ENCODE assay signal across 18 mouse cellular contexts in genomic region chr11:82453230-82453629, GRCm38 (mm10).
DNase-seq lines count a peak whose midpoint lies in the region; ATAC-seq and TF ChIP-seq lines count a peak whose summit lies in the region.
"Had no signal": no experiment of that assay in that cellular context is flagged by ENCODE, and none has a peak within 500 bp of the region (broad histone marks: within the 10 kb centered on the region; RNA-seq: fewer than 3 reads in every experiment).

No protein-coding gene starts in this region.

- H3K4me2 ChIP-seq in hindbrain, postnatal 0 days (ENCODE audit: low read depth, low read length): no peak overlapping the region
- H3K4me2 ChIP-seq: heart, embryonic 12.5 days; kidney, embryonic 15.5 days; liver, embryonic 12.5 days; lung, embryonic 15.5 days; stomach, embryonic 15.5 days had no signal

- TF ChIP-seq EP300 in heart, adult 2 months (IDR thresholded peaks at IDR 0.05; ENCODE audit: insufficient read depth, low read depth, low read length): no peak

- no peak for TF ChIP-seq CTCF in hindbrain, postnatal 0 days (IDR thresholded peaks at IDR 0.05; ENCODE audit: low read depth)
- no peak for TF ChIP-seq CTCF in heart, adult 2 months (IDR thresholded peaks at IDR 0.05)

- peak; percentile 69 for ATAC-seq in hindbrain, postnatal 0 days
- ATAC-seq: intestine, embryonic 16.5 days; liver, embryonic 12.5 days had no signal

- peak; percentile 63 to 73 for DNase-seq in cerebellum, postnatal 14 days
- DNase-seq in cerebellum, adult 8-10 months: no peak
- DNase-seq in layer of hippocampus, postnatal 10 days (ENCODE audit: low spot score in 2 of 2): peak; percentile 38 to 42
- no peak for DNase-seq in layer of hippocampus, adult 8-10 months (ENCODE audit: low spot score in 2 of 2)
- peak; percentile 16 for DNase-seq in brain, adult 2 months (ENCODE audit: low read depth, low spot score)
- DNase-seq in hindbrain, postnatal 0 days (ENCODE audit: low spot score): peak; percentile 55
- no peak for DNase-seq in gastrocnemius, postnatal 4 days (ENCODE audit: low spot score in 2 of 2)
- DNase-seq in heart, adult 2 months: no peak
- DNase-seq: adrenal gland, adult 8-10 months; heart, postnatal 36 days; thymus, adult 2 months had no signal

- no peaks in the 10 kb centered on the region for H3K9me3 ChIP-seq in hindbrain, postnatal 0 days (ENCODE audit: low read length)
- H3K9me3 ChIP-seq: heart, embryonic 12.5 days; kidney, embryonic 15.5 days; liver, embryonic 12.5 days; lung, embryonic 15.5 days; stomach, embryonic 15.5 days had no signal

- no peaks in the 10 kb centered on the region for H3K27me3 ChIP-seq in hindbrain, postnatal 0 days (ENCODE audit: insufficient read depth, low read length)
- H3K27me3 ChIP-seq in heart, adult 2 months (ENCODE audit: control insufficient read depth, insufficient read depth, low read length): no peaks in the 10 kb centered on the region
- H3K27me3 ChIP-seq: liver, embryonic 12.5 days; lung, embryonic 15.5 days; stomach, embryonic 15.5 days had no signal

- WGBS in hindbrain, postnatal 0 days: 31% methylated on average over 7 of the region's 7 CpGs
- WGBS in heart, adult 2 months: 48% methylated on average over 7 of the region's 7 CpGs

- no peak overlapping the region for H3K4me3 ChIP-seq in hindbrain, postnatal 0 days (ENCODE audit: low read length)
- H3K4me3 ChIP-seq in heart, adult 2 months: no peak overlapping the region
- H3K4me3 ChIP-seq: erythroblast, embryonic 14.5 days; heart, embryonic 12.5 days; kidney, embryonic 15.5 days; liver, embryonic 12.5 days; lung, embryonic 15.5 days; stomach, embryonic 15.5 days had no signal

- peaks cover 10% of the 10 kb centered on the region for H3K4me1 ChIP-seq in hindbrain, postnatal 0 days (ENCODE audit: insufficient read depth, low read length)
- no peaks in the 10 kb centered on the region for H3K4me1 ChIP-seq in heart, adult 2 months (ENCODE audit: control insufficient read depth, insufficient read depth, low read length)
- H3K4me1 ChIP-seq: heart, embryonic 12.5 days; liver, embryonic 12.5 days; lung, embryonic 15.5 days; stomach, embryonic 15.5 days had no signal

- no peak overlapping the region for H3K27ac ChIP-seq in hindbrain, postnatal 0 days
- no peak overlapping the region for H3K27ac ChIP-seq in heart, adult 2 months
- H3K27ac ChIP-seq: kidney, embryonic 15.5 days; liver, embryonic 12.5 days; lung, embryonic 15.5 days; stomach, embryonic 15.5 days had no signal

- H3K79me2 ChIP-seq in heart, adult 2 months (replicated peaks; ENCODE audit: control insufficient read depth, insufficient read depth, low read length): no peaks in the 10 kb centered on the region

- H3K36me3 ChIP-seq in hindbrain, postnatal 0 days (ENCODE audit: insufficient read depth, low read length): no peaks in the 10 kb centered on the region
- H3K36me3 ChIP-seq in heart, adult 2 months (ENCODE audit: control insufficient read depth, insufficient read depth, low read length): no peaks in the 10 kb centered on the region
- H3K36me3 ChIP-seq: heart, embryonic 12.5 days; kidney, embryonic 15.5 days; liver, embryonic 12.5 days; lung, embryonic 15.5 days; stomach, embryonic 15.5 days had no signal

- no peak overlapping the region for H3K9ac ChIP-seq in hindbrain, postnatal 0 days (replicated peaks; ENCODE audit: low read length)
- H3K9ac ChIP-seq in heart, adult 2 months (ENCODE audit: low read depth, low read length): no peak overlapping the region
- H3K9ac ChIP-seq: heart, embryonic 12.5 days; kidney, embryonic 15.5 days; liver, embryonic 12.5 days; lung, embryonic 15.5 days; stomach, embryonic 15.5 days had no signal

- TF ChIP-seq POLR2A in heart, adult 2 months (IDR thresholded peaks at IDR 0.05; ENCODE audit: insufficient read depth, low read depth, low read length): no peak

- intact Hi-C loops in heart, adult 2 months (cut with DNase I): no loop called here

Comparison
In these comparisons a context has a peak if more than half of its experiments do, and no peak if none do; other contexts are left out.
1. DNase-seq: peak in cerebellum, postnatal 14 days (2 of 2), layer of hippocampus, postnatal 10 days (2 of 2), brain, adult 2 months (single experiment) and hindbrain, postnatal 0 days (single experiment); none in cerebellum, adult 8-10 months (single experiment), layer of hippocampus, adult 8-10 months (0 of 2), gastrocnemius, postnatal 4 days (0 of 2) and heart, adult 2 months (0 of 2).